Mouse (Mus musculus): ENCODE data around the gene Nr1i2. TPM values are rescaled to one million over a fixed set of nuclear protein-coding genes. Genes with fewer than 3 reads are reported as not detected.
A peak's percentile ranks its signal among the peaks of the same experiment; 100 is the strongest.

Gene Nr1i2
- polyA plus RNA-seq, 1 experiment from 2014 or later = 2.6 TPM

DNA sequence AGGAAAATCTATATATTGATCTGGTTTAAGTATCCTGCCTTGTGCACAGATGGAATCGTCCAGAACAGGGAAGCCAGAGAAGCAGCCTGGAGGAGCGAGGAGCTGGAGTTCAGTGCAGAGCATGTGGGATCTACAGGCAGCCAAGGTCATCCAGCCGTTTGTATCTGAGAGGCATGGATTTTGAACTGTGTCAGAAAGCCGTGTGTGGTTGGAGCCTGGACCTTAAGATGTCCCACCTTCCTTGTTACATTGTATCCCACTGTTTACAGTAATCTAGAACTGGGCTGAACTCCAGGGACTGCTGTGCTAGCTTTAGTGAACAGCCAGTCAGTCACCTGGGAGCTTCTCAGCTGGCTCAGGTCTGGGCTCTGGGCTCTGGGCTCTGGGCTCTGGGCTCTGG is 8.1 kb downstream of the Nr1i2 start:
- no peak for ATAC-seq (ENCODE audit: low read depth)

DNA sequence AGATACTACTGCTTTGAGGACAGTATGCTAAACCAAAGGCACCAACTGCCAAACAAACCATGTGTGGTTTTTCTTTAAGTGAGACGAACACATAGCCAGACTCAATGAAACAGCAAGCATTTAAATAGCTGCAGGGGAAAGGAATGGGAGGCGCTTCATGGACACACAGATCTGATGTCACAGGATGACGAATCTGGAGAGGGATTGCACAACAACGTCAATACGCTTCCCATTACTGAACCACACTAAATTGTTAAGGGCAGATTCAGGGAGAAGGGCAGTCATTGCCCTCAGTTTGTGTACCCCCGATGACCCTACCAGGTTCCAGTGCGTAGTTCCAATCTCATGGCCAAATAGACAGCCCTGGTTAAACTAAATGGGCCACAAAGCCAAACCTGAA is 8.8 kb downstream of the Nr1i2 start:
- H3K36me3 ChIP-seq = no peaks in the 10 kb centered on the region
- H3K27ac ChIP-seq = peak overlapping the region; percentile 47; the same call in 1 of the 2 replicates
- H3K9me3 ChIP-seq (replicated peaks) = no peaks in the 10 kb centered on the region
- no peak overlapping the region for H3K9ac ChIP-seq
- 59% methylated on average over 7 of the region's 7 CpGs for WGBS (ENCODE audit: insufficient replicate concordance)
- H3K4me2 ChIP-seq = no peak overlapping the region
- H3K4me3 ChIP-seq (replicated peaks) = no peak overlapping the region
- DNase-seq (no peak), ATAC-seq (ENCODE audit: low read depth) (no peak)
- H3K27me3 ChIP-seq = no peaks in the 10 kb centered on the region
- peaks cover 29% of the 10 kb centered on the region for H3K4me1 ChIP-seq (replicated peaks)

More for the DNA sequence above, 8.1 kb downstream of the Nr1i2 start:
- peaks cover 26% of the 10 kb centered on the region for H3K4me1 ChIP-seq (replicated peaks)
- H3K4me3 ChIP-seq (replicated peaks) = no peak overlapping the region
- H3K36me3 ChIP-seq = no peaks in the 10 kb centered on the region
- no peak overlapping the region for H3K4me2 ChIP-seq
- no peak overlapping the region for H3K9ac ChIP-seq
- peak overlapping the region; percentile 58; the same call in 1 of the 2 replicates for H3K27ac ChIP-seq
- no peak for DNase-seq
- H3K27me3 ChIP-seq = no peaks in the 10 kb centered on the region
- WGBS (ENCODE audit: insufficient replicate concordance) = 60% methylated on average over 4 of the region's 4 CpGs
- H3K9me3 ChIP-seq (replicated peaks) = no peaks in the 10 kb centered on the region

DNA sequence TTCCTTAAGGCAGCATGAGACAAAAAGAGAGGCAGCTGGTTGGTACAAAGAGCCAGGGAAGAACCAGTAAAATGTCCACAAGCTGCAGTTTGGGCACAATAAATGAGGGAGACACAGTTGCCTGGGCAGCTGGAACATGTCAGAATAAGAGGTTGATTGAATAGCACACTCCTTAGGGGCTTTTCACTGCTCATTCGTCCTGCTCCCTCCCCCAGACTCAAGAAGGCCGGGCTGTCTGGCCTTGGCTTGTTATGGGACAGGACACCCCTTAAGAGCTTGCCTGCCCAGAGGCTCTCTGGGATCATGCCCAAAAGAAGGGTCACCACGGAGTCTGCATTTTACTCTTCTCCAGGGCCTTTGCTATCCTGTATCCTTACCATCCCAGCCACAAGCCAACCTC is 11.3 kb downstream of the Nr1i2 start:
- WGBS (ENCODE audit: insufficient replicate concordance) = 39% methylated on average over 3 of the region's 3 CpGs
- ATAC-seq (ENCODE audit: low read depth) (no peak), DNase-seq (no peak)
- Histone ChIP-seq H3K4me2 (no peak overlapping the region), H3K27me3 (no peaks in the 10 kb centered on the region), H3K9me3 (replicated peaks) (no peaks in the 10 kb centered on the region), H3K9ac (no peak overlapping the region), H3K27ac (peak overlapping the region; percentile 72; the same call in 1 of the 2 replicates), H3K4me1 (replicated peaks) (peaks cover 17% of the 10 kb centered on the region), H3K36me3 (no peaks in the 10 kb centered on the region), H3K4me3 (replicated peaks) (no peak overlapping the region)

DNA sequence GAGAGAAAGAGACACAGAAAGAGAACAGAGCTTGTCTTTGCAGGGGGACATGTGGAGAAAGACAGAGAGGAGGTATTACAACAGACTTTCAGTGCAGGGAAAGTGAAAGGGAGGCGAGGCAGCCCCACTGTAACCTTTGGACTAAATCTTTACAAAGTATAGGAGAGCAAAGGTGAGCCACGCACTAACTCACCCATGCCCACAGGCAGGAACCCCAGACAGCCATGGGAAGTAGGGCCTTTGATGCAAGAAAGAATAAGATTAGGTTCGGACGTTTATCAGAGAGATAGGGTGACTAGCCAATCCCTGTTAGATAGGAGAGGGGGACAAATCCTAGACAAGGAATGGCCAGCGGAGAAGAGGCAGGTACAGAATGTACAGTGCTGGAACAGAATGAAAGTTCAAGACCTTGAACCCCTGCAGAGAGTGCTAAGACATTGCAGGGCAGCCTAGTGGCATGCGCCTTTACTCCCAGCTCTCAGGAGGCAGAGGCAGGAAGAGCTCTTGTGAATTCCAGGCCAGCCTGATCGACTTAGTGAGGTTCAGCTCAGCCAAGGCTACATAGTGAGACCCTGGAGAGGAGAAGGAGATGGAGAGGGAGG is 12.0 kb downstream of the Nr1i2 start:
- peak overlapping the region; percentile 72 for H3K27ac ChIP-seq
- no peaks in the 10 kb centered on the region for H3K36me3 ChIP-seq
- H3K27me3 ChIP-seq = no peaks in the 10 kb centered on the region
- WGBS (ENCODE audit: insufficient replicate concordance) = 48% methylated on average over 7 of the region's 7 CpGs
- peaks cover 15% of the 10 kb centered on the region; the same call in 1 of the 2 replicates for H3K4me1 ChIP-seq (replicated peaks)
- H3K9ac ChIP-seq = no peak overlapping the region
- H3K4me3 ChIP-seq (replicated peaks) = no peak overlapping the region
- no peaks in the 10 kb centered on the region for H3K9me3 ChIP-seq (replicated peaks)
- DNase-seq = no peak
- peak; percentile 60 for ATAC-seq (ENCODE audit: low read depth)
- H3K4me2 ChIP-seq = no peak overlapping the region

DNA sequence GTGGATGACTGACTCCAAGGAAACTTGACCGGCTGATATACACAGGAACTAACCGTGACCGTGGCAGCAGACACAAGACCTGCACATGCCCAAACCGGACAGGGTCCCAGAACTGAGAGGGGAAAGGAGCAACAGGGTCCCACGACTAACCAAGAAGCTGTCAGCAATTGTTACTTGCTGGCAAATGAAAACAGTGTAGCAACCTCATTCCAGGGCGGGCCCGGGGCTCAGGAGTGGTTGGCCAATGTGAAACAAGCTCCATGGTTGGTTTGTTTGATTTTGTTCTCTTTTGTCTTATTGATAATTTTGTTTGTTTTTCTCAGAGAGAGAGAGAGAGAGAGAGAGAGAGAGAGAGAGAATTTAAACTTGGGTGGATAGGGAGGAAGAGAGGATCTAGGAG is 13.7 kb downstream of the Nr1i2 start:
- ATAC-seq (ENCODE audit: low read depth) = no peak
- H3K9me3 ChIP-seq (replicated peaks) = no peaks in the 10 kb centered on the region
- no peaks in the 10 kb centered on the region for H3K27me3 ChIP-seq
- WGBS (ENCODE audit: insufficient replicate concordance) = 65% methylated on average over 7 of the region's 7 CpGs
- no peak overlapping the region for H3K4me2 ChIP-seq
- H3K36me3 ChIP-seq = no peaks in the 10 kb centered on the region
- no peak overlapping the region for H3K9ac ChIP-seq
- peaks cover 15% of the 10 kb centered on the region; the same call in 1 of the 2 replicates for H3K4me1 ChIP-seq (replicated peaks)
- H3K27ac ChIP-seq = no peak overlapping the region
- no peak for DNase-seq
- no peak overlapping the region for H3K4me3 ChIP-seq (replicated peaks)

DNA sequence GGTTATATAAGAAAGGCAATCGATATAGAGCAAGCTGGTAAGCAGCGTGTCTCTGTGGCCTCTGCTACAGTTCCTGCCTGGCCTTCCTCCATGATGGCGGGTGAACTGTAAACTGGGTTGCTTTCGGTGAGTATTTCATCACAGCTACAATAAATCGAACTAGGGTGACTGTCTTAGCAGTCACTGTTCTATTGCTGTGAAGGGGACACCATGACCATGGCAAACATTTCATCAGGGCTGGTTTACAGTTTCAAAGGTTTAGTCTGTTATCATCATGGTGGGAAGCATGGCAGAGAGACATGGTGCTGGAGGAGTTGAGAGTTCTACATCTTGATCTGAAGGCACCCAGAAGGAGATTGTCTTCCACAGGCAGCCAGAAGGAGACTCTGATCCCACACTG is 14.8 kb downstream of the Nr1i2 start:
- ATAC-seq (ENCODE audit: low read depth) (0 out of 2 replicates have a peak, but pooled peaks have one; percentile 7), DNase-seq (no peak)
- Histone ChIP-seq H3K36me3 (no peaks in the 10 kb centered on the region), H3K4me3 (replicated peaks) (no peak overlapping the region), H3K27ac (no peak overlapping the region), H3K4me2 (no peak overlapping the region), H3K4me1 (replicated peaks) (peaks cover 15% of the 10 kb centered on the region; the same call in 1 of the 2 replicates), H3K9ac (no peak overlapping the region), H3K9me3 (replicated peaks) (no peaks in the 10 kb centered on the region), H3K27me3 (no peaks in the 10 kb centered on the region)
- 71% methylated on average over 5 of the region's 5 CpGs for WGBS (ENCODE audit: insufficient replicate concordance)

DNA sequence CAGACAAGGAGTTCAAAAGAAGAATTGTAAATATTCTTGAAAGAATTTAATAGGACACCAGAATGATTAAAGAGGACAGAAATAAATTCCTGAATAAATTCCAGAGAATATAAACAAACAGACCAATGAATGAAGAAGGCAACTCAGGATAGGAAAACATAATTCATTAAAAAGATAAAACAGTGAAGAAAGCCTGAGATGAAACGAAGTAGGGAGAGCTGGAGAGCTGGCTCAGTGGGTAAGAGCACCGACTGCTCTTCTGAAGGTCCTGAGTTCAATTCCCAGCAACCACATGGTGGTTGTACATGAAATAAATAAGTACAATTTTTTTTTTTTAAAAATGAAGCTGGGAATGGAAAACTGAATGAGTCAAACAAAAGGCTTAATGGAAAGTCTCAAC is 19.9 kb downstream of the Nr1i2 start:
- Histone ChIP-seq H3K36me3 (no peaks in the 10 kb centered on the region), H3K4me3 (replicated peaks) (no peak overlapping the region), H3K4me1 (replicated peaks) (no peaks in the 10 kb centered on the region), H3K9me3 (replicated peaks) (no peaks in the 10 kb centered on the region), H3K9ac (no peak overlapping the region), H3K27ac (no peak overlapping the region), H3K27me3 (no peaks in the 10 kb centered on the region), H3K4me2 (no peak overlapping the region)
- DNase-seq = no peak
- ATAC-seq (ENCODE audit: low read depth) = no peak
- WGBS (ENCODE audit: insufficient replicate concordance) = 61% methylated on average over 2 of the region's 2 CpGs

DNA sequence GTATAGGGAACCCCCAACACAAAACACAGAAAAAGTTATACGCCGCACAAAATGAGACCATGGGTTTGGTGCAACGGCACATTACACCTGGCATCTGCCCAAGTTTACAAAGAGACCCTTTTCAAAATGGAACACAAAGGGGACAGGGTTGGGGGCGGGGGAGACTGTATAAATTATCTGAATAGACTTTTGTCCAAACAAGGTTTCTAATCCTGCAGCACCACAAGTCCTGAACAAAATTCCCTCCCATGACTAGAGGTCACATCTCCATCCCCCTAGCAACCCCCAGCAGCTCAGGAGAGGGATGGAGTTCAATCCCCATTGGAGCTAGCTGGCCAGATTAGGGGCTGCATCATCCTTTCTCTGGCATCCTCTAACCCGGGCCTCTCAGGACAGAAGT is 22.1 kb downstream of the Nr1i2 start:
- Histone ChIP-seq H3K27me3 (no peaks in the 10 kb centered on the region), H3K9me3 (replicated peaks) (no peaks in the 10 kb centered on the region), H3K4me3 (replicated peaks) (no peak overlapping the region), H3K9ac (no peak overlapping the region), H3K4me1 (replicated peaks) (no peaks in the 10 kb centered on the region), H3K27ac (no peak overlapping the region), H3K36me3 (no peaks in the 10 kb centered on the region), H3K4me2 (no peak overlapping the region)
- no peak for DNase-seq
- no peak for ATAC-seq (ENCODE audit: low read depth)
- WGBS (ENCODE audit: insufficient replicate concordance) = 70% methylated on average over 5 of the region's 5 CpGs

DNA sequence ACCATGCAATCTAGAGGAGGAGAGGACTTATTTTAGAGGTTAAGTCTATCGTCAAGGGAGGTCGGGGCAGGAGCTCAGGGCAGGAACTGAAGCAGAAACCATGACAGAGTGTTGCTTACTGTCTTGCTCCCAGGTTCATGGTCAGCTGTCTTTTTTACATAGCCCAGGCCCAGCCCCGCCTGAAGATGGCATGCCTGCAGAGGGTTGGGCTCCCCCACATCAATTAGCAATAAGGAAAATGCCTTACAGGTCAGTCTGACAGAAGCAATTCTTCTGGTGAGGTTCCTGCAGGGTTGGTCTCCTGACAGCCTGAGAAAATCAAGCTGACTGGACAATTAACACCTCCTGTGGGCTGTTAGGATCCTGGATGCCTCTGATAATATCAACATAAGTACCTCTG is 23.0 kb downstream of the Nr1i2 start:
- H3K4me1 ChIP-seq (replicated peaks) = no peaks in the 10 kb centered on the region
- no peak overlapping the region for H3K9ac ChIP-seq
- no peak for DNase-seq
- no peak overlapping the region for H3K27ac ChIP-seq
- 34% methylated on average over 3 of the region's 3 CpGs for WGBS (ENCODE audit: insufficient replicate concordance)
- no peaks in the 10 kb centered on the region for H3K27me3 ChIP-seq
- ATAC-seq (ENCODE audit: low read depth) = no peak
- H3K4me2 ChIP-seq = no peak overlapping the region
- no peaks in the 10 kb centered on the region for H3K9me3 ChIP-seq (replicated peaks)
- no peaks in the 10 kb centered on the region for H3K36me3 ChIP-seq
- no peak overlapping the region for H3K4me3 ChIP-seq (replicated peaks)

DNA sequence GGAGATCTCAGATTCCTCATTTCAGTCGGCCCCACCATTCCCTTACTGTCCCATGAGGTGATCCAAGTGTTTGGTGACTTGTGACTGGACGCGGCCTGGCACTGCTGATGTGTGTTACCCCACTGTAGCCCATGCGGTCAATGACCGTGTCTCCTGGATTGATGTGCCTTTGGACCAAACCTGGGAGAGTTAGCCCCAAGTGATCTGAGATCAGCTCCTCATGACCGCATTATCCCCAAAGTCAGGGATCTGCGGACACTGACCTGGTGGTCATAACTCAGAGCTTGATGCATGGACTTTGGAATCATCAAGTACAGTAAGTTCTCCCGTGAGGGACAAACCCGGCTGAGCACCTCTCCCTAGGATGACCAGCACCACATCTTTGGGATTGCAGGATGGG is 38.7 kb downstream of the Nr1i2 start:
- Histone ChIP-seq H3K4me3 (replicated peaks) (no peak overlapping the region), H3K4me1 (replicated peaks) (no peaks in the 10 kb centered on the region)

DNA sequence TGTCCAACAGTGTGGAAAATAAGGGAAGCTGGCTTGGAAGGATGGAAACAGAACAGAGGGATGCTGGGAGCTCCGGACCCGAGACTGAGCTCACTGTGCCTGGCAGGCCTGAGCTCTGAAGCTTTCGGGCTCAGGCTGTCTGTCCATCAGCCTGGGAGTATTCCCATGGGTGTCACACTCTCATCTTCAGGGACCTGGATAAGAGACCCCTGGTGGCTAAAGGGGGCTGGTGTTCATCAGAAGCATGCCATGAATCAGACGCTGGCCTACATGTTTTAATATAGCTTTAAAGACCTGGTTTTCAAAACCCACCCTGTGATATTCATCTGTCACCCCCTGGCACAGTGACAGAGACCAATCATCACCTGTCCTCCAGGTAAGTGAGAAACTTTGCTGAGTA is 39.5 kb downstream of the Nr1i2 start:
- Histone ChIP-seq H3K27ac (no peak overlapping the region), H3K9ac (no peak overlapping the region), H3K27me3 (no peaks in the 10 kb centered on the region), H3K4me1 (replicated peaks) (no peaks in the 10 kb centered on the region), H3K4me3 (replicated peaks) (no peak overlapping the region), H3K4me2 (no peak overlapping the region), H3K36me3 (0 out of 2 replicates have a peak, but pooled peaks cover 3% of the 10 kb centered on the region), H3K9me3 (replicated peaks) (no peaks in the 10 kb centered on the region)
- ATAC-seq (ENCODE audit: low read depth) = no peak
- 52% methylated on average over 4 of the region's 4 CpGs for WGBS (ENCODE audit: insufficient replicate concordance)
- no peak for DNase-seq

More for the DNA sequence above, 38.7 kb downstream of the Nr1i2 start:
- Histone ChIP-seq H3K9ac (no peak overlapping the region), H3K9me3 (replicated peaks) (no peaks in the 10 kb centered on the region), H3K27ac (no peak overlapping the region), H3K27me3 (no peaks in the 10 kb centered on the region), H3K36me3 (no peaks in the 10 kb centered on the region), H3K4me2 (no peak overlapping the region)
- 75% methylated on average over 9 of the region's 9 CpGs for WGBS (ENCODE audit: insufficient replicate concordance)
- ATAC-seq (ENCODE audit: low read depth) (no peak), DNase-seq (no peak)

DNA sequence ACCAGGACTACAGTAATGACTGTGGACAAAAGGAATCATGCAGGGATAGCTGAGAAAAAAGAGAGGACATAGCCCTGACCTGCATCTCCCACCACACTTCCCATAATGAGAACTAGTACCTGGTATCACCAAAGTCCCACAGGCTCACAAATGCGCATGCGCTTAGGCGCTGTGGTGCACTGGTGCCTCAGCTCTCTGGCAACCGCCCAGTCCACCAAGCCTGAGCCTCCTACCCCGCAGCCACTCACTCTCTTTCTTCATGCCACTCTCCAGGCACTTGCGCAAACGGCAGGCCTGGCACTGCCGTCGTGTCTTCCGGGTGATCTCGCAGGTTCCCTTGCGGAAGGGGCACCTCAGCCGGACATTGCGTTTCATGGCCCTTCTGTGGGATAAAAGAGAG is 40.6 kb downstream of the Nr1i2 start:
- Histone ChIP-seq H3K4me1 (replicated peaks) (no peaks in the 10 kb centered on the region), H3K27me3 (no peaks in the 10 kb centered on the region), H3K9me3 (replicated peaks) (no peaks in the 10 kb centered on the region), H3K4me3 (replicated peaks) (no peak overlapping the region), H3K27ac (no peak overlapping the region), H3K4me2 (no peak overlapping the region), H3K9ac (no peak overlapping the region), H3K36me3 (0 out of 2 replicates have a peak, but pooled peaks cover 3% of the 10 kb centered on the region)
- DNase-seq = no peak
- WGBS (ENCODE audit: insufficient replicate concordance) = 68% methylated on average over 14 of the region's 14 CpGs
- no peak for ATAC-seq (ENCODE audit: low read depth)
